Mouse (Mus musculus) embryonic facial prominence, embryonic 12.5 days (tissue): Measurements from ENCODE around the gene Gm10309. TPM values are rescaled to one million over a fixed set of nuclear protein-coding genes. Genes with fewer than 3 reads are reported as not detected.

ENCODE experiments used
- ATAC-seq: fragments of 200-750 bp; cut with Nextera tagmentation; 2 replicates; pipeline ENCODE4 v1.8.0; 2017; ENCODE audit not compliant: insufficient number of reproducible peaks, insufficient read depth, low FRiP score, low TSS enrichment
- H3K27ac ChIP-seq: fragments of 300-500 bp; sonication (generic); 2 replicates; pipeline ENCODE4 v1.5.1; 2016; ENCODE audit warnings: mild to moderate bottlenecking
- H3K27me3 ChIP-seq: fragments of 300-500 bp; sonication (generic); 2 replicates; pipeline ENCODE4 v1.6.1; 2016; ENCODE audit warnings: mild to moderate bottlenecking, moderate library complexity
- H3K36me3 ChIP-seq: fragments of 300-500 bp; sonication (generic); 2 replicates; pipeline ENCODE4 v1.6.1; 2016; ENCODE audit warnings: mild to moderate bottlenecking
- H3K4me1 ChIP-seq: fragments of 300-500 bp; sonication (generic); 2 replicates; pipeline ENCODE4 v1.6.1; 2016
- H3K4me2 ChIP-seq: fragments of 300-500 bp; sonication (generic); replicated peaks from 2 replicates; pipeline ENCODE4 v1.6.1; 2016; ENCODE audit warnings: mild to moderate bottlenecking, moderate library complexity
- H3K4me3 ChIP-seq: fragments of 300-500 bp; sonication (generic); 2 replicates; pipeline ENCODE4 v1.5.1; 2016; ENCODE audit warnings: mild to moderate bottlenecking
- H3K9ac ChIP-seq: fragments of 300-500 bp; sonication (generic); 2 replicates; pipeline ENCODE4 v1.6.1; 2016; ENCODE audit warnings: mild to moderate bottlenecking, moderate library complexity
- H3K9me3 ChIP-seq: fragments of 300-500 bp; sonication (generic); 2 replicates; pipeline ENCODE4 v1.6.1; 2016; ENCODE audit warnings: mild to moderate bottlenecking, moderate library complexity
- WGBS: fragments of 180-500 bp; shearing (Covaris S2); methylation state at CpG from one replicate; pipeline ENCODE4 v1.1.7; 2016; 5-methylcytosine and 5-hydroxymethylcytosine counted together
- polyA plus RNA-seq: library from polyadenylated mRNA; unstranded; fragments of >200 nt; fragmentation: Nextera tagmentation; extraction: Ambion mirVana; gene quantifications from 2 replicates; pipeline ENCODE4 v1.2.1, GENCODE M21; 2016

Gene Gm10309
- polyA plus RNA-seq, result 0.36 and 0.43 TPM in 2 replicates

DNA sequence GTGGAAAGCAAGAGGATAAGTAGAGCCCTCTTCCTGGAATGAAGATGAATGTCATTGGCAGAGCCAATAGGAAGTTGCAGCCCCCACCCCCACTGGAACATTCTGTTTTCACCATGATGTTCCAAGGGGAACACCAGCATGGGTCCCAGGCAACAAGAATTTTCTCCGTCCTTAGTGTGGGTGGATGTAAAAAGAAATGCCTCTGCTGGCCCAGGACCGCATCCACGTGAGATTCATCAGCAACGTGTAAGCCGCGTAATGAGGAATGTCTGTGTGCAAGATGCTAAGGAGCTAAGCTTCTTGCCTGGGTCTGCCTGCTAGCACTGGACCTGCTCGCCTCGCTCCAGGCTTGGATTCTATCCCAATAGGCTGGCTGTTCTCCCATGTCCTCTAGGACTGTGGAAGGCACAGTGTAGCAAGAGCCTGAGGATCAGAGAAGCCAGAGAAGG, at the start of gene Gm10309:
Gene Gm10309, minus strand, starts transcription at position 50 of the 449 bp plus-strand sequence.
- H3K4me2 ChIP-seq, result no peak within 1 kb of the TSS
- H3K9ac ChIP-seq, result no peak within 1 kb of the TSS
- peaks cover 16% of the 10 kb centered on the region for H3K4me1 ChIP-seq
- H3K27me3 ChIP-seq, result no peaks in the 10 kb centered on the region
- 92% methylated on average over 8 of the region's 8 CpGs for WGBS
- H3K27ac ChIP-seq, result no peak within 1 kb of the TSS
- ATAC-seq, result no peak
- H3K4me3 ChIP-seq, result no peak within 1 kb of the TSS
- H3K9me3 ChIP-seq, result no peaks in the 10 kb centered on the region
- H3K36me3 ChIP-seq, result no peaks in the 10 kb centered on the region

DNA sequence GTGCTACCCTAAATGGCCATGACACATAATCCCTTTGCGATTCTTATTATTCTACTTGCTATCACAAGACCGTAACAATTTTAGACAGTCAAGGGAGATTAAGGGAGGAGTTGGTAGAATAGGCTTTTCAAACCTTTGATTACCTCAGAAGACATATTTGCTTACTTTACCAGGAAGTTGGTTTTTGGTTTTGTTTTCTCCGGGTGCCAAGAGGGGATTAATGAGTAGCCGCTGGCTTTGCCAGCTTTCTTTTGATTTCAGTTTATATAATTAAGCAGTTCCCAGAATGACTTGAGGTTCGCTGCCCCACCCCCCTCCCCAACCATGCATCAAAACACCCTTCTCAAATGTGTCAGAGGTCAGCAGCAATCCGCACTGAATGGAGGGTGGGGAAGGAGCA, 47.0 kb upstream of the Gm10309 start:
- Histone ChIP-seq H3K27me3 (no peaks in the 10 kb centered on the region), H3K9ac (no peak overlapping the region), H3K4me2 (no peak overlapping the region), H3K4me3 (no peak overlapping the region), H3K9me3 (no peaks in the 10 kb centered on the region), H3K27ac (no peak overlapping the region), H3K4me1 (no peaks in the 10 kb centered on the region), H3K36me3 (no peaks in the 10 kb centered on the region)
- ATAC-seq, result no peak
- WGBS, result 86% methylated on average over 6 of the region's 6 CpGs

DNA sequence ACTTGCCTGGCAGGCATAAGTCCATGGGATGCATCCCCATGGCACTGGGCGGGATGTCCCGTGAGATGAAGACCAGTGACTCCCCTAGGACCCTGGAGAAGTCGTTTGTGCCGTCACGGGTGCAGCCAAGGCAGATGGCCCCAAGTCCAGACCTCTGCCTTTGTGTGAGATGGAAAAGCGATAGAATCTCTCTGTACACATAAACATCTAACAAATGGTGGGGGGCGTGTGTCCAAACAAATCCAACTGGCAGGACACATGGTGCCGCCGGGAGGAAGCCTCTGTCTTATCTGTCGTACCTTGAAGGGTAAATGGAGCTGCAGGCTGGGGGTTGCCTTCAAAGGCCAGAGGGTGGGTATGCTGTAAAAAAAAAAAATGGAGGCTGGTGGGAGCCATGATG, 46.5 kb upstream of the Gm10309 start:
- H3K4me3 ChIP-seq, result no peak overlapping the region
- WGBS, result 84% methylated on average over 10 of the region's 10 CpGs
- no peak overlapping the region for H3K9ac ChIP-seq
- H3K4me2 ChIP-seq, result no peak overlapping the region
- H3K36me3 ChIP-seq, result no peaks in the 10 kb centered on the region
- ATAC-seq, result no peak
- no peaks in the 10 kb centered on the region for H3K9me3 ChIP-seq
- H3K27ac ChIP-seq, result no peak overlapping the region
- H3K4me1 ChIP-seq, result no peaks in the 10 kb centered on the region
- H3K27me3 ChIP-seq, result no peaks in the 10 kb centered on the region

DNA sequence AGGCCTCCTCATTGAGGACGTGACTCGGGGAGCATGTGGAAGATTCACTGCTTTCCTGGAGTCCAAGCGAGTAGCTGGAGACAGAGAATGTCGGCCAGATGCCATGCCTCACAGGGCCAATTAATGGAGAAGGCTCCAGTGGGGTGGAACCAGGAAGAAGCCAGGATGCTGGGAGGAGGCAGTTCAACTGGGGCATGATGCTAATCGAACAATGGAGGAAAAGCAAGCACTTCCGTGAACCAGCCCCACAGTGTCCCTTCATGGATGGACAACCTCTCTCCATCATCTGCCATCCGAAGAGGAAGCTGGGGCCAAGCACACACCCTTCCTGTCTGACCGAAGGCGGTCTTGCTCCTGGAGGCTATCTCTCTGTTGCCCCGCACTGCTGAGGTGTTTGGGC, 44.1 kb upstream of the Gm10309 start:
- no peak overlapping the region for H3K27ac ChIP-seq
- WGBS, result 89% methylated on average over 10 of the region's 10 CpGs
- no peaks in the 10 kb centered on the region for H3K4me1 ChIP-seq
- no peak overlapping the region for H3K4me2 ChIP-seq
- no peaks in the 10 kb centered on the region for H3K36me3 ChIP-seq
- H3K27me3 ChIP-seq, result no peaks in the 10 kb centered on the region
- H3K9me3 ChIP-seq, result no peaks in the 10 kb centered on the region
- ATAC-seq, result no peak
- no peak overlapping the region for H3K9ac ChIP-seq
- no peak overlapping the region for H3K4me3 ChIP-seq

DNA sequence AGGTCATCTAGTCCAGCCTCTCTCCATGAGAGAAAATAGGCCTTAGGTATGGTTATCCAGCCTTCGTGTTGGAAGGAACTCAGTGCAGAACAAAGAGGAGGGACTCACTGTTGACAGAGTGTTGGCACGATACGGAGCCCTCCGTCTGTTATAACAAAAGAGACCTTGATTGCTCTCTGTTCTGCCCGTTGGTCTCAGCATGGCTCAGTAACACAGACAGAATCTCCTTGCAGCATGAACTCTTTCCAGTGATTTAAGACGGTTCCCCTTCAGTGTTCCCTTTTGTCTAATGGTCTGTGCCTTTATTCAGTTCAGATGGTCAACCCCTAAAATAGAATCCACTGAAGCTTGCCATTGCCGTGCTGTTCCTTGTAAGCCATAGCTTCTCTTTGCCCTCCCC, 41.5 kb upstream of the Gm10309 start:
- 75% methylated on average over 7 of the region's 7 CpGs for WGBS
- no peak for ATAC-seq

DNA sequence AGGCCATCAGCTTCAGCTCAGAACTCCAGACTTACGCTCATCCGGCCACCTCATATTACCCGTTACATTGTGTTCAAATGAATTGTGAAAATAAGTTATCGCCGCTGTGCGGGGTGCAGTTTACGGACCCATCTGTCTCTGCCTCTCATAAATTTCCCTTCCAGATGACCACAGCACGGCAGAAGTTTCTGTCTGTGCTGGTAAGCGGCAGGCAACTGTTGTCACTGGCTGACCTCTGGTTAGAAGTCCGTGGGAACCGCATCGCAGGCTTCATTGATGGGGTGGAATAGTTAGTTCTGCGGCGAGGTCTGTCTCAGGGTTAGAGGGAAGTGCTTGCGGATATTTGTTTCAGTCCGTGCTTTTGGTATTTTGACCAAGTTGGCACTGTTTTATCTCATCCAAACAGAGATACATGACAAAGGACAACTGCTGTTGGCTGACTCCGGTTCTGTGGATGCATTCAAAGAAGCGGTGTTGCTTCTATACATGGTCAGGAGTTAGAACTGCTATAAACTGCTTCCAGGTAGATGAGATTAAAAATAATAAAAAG, 34.9 kb upstream of the Gm10309 start:
- Histone ChIP-seq H3K27ac (no peak overlapping the region), H3K4me2 (no peak overlapping the region), H3K4me3 (no peak overlapping the region), H3K9me3 (no peaks in the 10 kb centered on the region), H3K36me3 (no peaks in the 10 kb centered on the region), H3K4me1 (peaks cover 11% of the 10 kb centered on the region; the same call in 1 of the 2 replicates), H3K27me3 (no peaks in the 10 kb centered on the region), H3K9ac (no peak overlapping the region)
- no peak for ATAC-seq
- WGBS, result 93% methylated on average over 18 of the region's 18 CpGs

More for the DNA sequence above, 41.5 kb upstream of the Gm10309 start:
- no peaks in the 10 kb centered on the region for H3K27me3 ChIP-seq
- no peaks in the 10 kb centered on the region for H3K36me3 ChIP-seq
- H3K27ac ChIP-seq, result no peak overlapping the region
- no peak overlapping the region for H3K4me3 ChIP-seq
- H3K9me3 ChIP-seq, result no peaks in the 10 kb centered on the region
- H3K4me1 ChIP-seq, result no peaks in the 10 kb centered on the region
- no peak overlapping the region for H3K9ac ChIP-seq
- H3K4me2 ChIP-seq, result no peak overlapping the region

DNA sequence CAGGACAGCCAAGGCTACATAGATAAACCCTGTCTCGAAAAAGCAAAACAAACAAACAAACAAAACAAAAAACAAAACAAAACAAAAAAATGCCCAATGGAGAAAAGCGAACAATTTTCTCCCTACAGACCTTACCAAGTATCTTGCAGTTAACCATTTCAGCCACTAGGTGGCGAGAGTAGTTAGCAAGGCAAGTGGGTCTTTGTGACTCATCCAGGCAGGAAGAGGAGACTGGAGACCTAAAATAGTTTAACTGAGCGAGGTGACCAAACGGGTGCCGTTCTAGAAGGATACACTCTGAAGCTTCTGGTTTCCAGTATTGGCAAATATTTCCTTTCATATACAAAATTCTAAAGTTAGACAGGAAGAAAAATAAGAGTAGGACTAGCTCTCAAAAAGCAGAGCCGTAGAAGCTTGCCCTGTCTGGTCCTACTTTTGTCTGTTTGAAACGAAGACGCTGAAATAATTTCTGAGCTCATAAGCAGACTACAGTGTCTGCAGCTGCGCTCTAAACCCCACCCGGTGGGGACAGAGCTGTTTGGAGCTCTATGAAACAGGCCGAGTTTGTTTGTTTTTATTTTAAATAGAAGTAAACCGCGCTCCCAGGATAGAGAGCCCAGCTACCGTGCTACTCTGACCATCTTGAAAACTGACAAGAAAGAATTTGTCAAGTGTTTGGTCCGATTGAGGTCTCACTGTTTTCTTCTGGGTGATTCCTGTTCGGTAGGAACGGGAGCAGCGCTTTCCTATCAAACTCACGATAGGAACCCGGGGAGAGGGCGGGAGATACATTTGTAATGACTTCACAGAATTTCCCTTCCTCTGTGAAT, 31.0 kb upstream of the Gm10309 start:
- Histone ChIP-seq H3K36me3 (no peaks in the 10 kb centered on the region), H3K4me1 (peaks cover 11% of the 10 kb centered on the region; the same call in 1 of the 2 replicates), H3K4me3 (peak overlapping the region; percentile 6; the same call in 1 of the 2 replicates), H3K9me3 (no peaks in the 10 kb centered on the region), H3K27me3 (no peaks in the 10 kb centered on the region), H3K27ac (peak overlapping the region; percentile 31; the same call in 1 of the 2 replicates), H3K9ac (no peak overlapping the region), H3K4me2 (peak overlapping the region; percentile 47)
- WGBS, result 33% methylated on average over 22 of the region's 22 CpGs
- no peak; the same call in 1 of the 2 replicates for ATAC-seq

DNA sequence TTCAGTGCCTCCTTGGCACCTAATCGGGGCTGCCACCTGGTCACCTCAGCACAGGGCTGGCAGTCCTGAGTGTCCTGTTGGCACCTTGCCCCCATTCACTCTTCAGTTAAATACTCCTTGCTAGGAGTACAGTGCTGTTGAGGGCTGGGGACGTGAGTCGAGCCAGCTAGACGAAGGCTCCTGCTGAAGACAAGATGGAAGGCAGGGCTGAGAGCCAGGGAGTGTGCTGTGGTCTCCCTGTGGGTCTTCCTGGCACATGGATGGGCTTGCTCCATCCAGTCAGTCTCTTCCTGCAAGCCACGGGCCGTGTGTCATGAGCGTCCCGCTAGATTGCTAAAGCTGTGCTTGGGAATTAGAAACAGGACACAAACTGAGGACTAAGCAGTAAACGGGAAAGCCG, 30.1 kb upstream of the Gm10309 start:
- no peak overlapping the region for H3K27ac ChIP-seq
- peaks cover 13% of the 10 kb centered on the region; the same call in 1 of the 2 replicates for H3K4me1 ChIP-seq
- no peak overlapping the region for H3K4me2 ChIP-seq
- no peak overlapping the region for H3K9ac ChIP-seq
- WGBS, result 72% methylated on average over 10 of the region's 10 CpGs
- ATAC-seq, result no peak
- no peaks in the 10 kb centered on the region for H3K36me3 ChIP-seq
- no peaks in the 10 kb centered on the region for H3K9me3 ChIP-seq
- no peaks in the 10 kb centered on the region for H3K27me3 ChIP-seq
- H3K4me3 ChIP-seq, result no peak overlapping the region

DNA sequence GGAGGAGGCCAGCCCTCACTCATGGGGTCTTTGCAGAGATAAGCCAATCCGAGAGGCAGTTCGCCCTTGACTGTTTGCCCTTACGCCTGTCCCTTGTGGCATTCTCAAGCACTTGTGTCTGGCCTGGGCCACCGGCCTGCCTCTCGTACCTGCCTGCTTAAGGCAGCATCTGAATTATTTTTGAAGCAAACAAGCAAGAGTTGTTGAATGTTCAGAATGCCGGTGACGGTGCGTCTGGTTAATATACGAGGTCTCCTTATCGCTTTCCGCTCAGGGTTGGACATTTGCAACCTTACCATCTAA, 28.5 kb upstream of the Gm10309 start:
- no peak overlapping the region for H3K27ac ChIP-seq
- H3K9me3 ChIP-seq, result no peaks in the 10 kb centered on the region
- H3K36me3 ChIP-seq, result no peaks in the 10 kb centered on the region
- H3K4me1 ChIP-seq, result peaks cover 14% of the 10 kb centered on the region; the same call in 1 of the 2 replicates
- H3K9ac ChIP-seq, result no peak overlapping the region
- no peak overlapping the region for H3K4me3 ChIP-seq
- WGBS, result 83% methylated on average over 11 of the region's 11 CpGs
- no peak overlapping the region for H3K4me2 ChIP-seq
- ATAC-seq, result no peak
- no peaks in the 10 kb centered on the region for H3K27me3 ChIP-seq

DNA sequence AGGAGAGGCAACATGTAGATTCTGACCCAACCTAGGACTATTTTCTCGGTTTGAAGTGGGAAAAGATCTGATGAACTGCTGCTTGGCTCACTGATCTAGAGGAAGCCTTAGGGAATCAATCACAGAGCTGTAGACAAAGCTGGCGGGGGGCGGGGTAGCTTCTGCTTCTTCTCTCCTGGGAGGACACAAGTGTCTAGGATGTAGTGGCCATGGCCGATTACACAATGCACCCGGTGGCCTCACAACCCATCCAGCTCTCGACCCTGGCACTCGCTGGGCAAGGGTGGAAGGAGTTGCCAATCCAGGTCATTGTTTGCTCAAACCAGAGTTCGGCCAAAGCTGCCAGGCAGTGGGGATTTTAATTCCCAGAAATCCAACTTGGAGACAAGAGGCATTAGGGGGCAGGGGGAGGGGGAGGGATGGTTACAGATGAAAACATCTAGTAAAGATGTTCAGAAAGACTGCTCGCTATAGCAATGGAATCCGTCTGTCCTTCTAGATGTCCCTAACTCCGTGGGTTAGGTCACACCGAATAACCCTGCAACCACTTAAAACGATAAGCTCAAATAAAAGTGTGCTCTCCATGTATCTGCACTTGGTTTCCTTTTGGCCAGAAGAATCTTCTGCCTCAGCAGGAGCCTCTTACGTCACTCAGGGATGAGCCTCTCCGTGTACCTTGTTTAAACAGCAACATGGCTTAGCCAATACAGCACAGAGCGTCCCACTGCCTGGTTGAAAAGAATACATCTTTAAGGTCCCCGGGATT, 27.9 kb upstream of the Gm10309 start:
- Histone ChIP-seq H3K9ac (no peak overlapping the region), H3K9me3 (no peaks in the 10 kb centered on the region), H3K36me3 (no peaks in the 10 kb centered on the region), H3K4me2 (no peak overlapping the region), H3K4me1 (peaks cover 14% of the 10 kb centered on the region; the same call in 1 of the 2 replicates), H3K4me3 (no peak overlapping the region), H3K27ac (no peak overlapping the region), H3K27me3 (no peaks in the 10 kb centered on the region)
- ATAC-seq, result no peak
- WGBS, result 73% methylated on average over 17 of the region's 17 CpGs

DNA sequence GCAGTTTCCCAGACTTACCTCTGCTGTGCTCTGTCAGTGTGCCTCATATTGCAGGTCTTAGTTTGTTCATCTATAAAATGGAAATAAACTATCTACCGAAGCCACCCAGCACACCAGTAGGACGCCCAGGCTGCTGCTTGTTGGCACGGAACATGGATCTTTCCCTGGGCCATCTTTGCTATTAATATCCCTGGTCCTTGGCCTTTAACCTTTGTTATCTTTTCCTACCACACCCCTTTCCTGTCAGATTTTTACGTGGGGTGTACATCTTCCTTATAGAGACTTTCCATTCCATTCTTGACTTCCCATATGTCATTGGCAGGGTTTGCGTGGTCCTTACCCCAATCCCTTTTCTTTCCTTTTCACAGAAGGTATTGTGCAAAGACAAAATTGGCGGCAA, 26.2 kb upstream of the Gm10309 start:
- no peak for ATAC-seq
- Histone ChIP-seq H3K4me3 (no peak overlapping the region), H3K27ac (no peak overlapping the region), H3K4me1 (0 out of 2 replicates have a peak, but pooled peaks cover 4% of the 10 kb centered on the region), H3K9me3 (no peaks in the 10 kb centered on the region), H3K4me2 (no peak overlapping the region), H3K36me3 (no peaks in the 10 kb centered on the region), H3K9ac (no peak overlapping the region), H3K27me3 (no peaks in the 10 kb centered on the region)
- WGBS, result 90% methylated on average over 6 of the region's 6 CpGs
